Mouse (Mus musculus): ENCODE measurements around the gene Ankrd33. TPM values are rescaled to one million over a fixed set of nuclear protein-coding genes. Genes with fewer than 3 reads are reported as not detected.
A peak's percentile ranks its signal among the peaks of the same experiment; 100 is the strongest.

Ankrd33 gene
- total RNA-seq, 2 experiments from 2014 or later = not detected

DNA sequence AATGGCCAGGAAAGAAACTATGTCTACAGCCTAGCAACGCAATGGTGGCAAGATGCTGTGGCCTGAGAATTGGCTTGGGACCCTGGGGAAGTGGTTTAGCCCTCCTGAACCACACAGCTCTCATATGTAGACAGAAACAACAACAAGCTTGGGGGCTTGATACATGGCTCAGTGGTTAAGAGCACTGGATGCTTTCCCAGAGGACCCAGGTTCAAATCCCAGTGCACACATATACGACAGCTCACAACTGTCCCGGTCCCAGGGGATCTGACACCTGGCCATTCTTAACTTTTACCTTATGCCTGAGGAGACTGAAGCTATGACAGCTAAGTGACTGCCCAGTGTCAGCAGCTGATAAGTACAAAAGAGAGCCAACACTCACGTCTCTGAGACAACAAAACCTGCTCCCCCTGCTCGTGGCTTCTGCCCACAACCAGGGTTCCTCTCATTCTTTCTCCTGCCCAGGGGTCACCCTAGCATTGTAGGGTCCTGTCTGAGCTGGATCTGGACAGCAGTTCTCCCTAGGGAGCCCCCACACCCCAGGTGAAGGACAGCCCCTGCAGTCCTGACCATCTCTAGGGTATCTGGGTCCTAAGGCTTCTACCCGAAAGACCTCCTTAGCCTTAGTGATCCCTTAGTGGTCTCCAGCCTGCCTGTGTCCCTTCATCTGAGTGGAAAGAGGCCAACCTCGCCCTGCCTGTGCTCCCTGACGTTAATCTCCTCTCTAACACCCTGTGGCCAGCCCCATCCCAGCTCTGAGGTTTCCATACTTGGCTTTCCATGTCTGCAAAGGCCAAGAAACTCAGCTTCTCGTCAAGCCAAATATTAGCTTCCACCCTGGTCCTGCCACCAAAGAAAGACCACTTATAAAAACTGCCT, 6.1 kb downstream of the Ankrd33 start:
- no peak for DNase-seq
- intact Hi-C loops (cut with DNase I) = no loop called here

DNA sequence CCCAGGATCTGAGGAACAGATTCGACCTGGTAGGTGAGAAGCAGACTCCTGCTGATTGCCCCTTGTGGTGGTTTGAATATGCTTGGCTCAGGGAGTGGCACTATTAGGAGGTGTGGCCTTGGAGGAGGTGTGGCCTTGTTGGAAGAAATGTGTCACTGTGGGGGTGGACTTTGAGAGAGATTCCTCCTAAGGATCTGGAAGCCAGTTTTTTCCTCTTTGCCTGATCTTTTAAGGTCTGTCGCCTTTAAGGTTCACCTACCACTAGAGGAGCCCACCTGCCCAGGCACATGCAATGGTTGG, 6.7 kb downstream of the Ankrd33 start:
- intact Hi-C loops (cut with DNase I) = no loop called here
- no peak for DNase-seq

DNA sequence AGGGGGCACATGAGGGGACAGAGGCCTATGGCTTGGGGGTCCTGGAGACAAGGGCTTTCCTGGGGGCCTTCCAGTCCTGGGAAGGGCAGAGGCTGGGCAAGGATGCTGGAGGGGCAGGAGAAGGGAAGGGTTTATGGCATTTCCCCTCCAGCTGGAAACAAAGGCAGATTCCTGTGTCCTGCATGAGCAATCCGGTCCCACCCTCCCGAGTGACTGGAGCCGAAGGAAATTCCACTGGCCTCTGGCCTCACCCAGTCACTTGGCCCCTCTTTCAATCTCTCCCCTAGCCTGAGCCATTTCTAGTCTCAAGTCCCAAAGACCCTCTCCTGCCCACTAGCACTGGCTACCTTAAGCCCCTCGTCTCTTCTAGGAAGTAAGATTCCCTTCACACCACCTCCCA, 7.6 kb downstream of the Ankrd33 start:
- intact Hi-C loops (cut with DNase I) = no loop called here
- peak; percentile 49 to 60 for DNase-seq

DNA sequence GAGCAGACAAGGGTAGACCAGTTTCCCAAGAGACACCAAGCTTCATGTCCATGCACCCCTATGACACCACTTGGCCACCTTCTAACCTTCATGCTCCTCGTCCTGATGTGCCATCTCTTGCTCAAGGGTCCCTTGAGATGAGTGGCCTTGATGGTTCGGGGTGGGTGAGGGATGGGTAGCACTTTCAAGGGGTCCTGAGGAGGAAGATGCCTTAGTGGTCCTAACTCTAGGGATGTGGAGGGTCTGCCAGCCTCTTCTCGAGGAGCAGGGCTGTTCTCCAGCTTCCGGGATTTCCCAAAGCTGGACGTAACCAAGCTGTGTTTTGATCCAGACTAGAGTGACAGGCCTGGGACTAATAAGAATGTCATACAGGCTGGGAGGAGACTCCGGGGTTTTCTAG, 10.0 kb downstream of the Ankrd33 start:
- intact Hi-C loops (cut with DNase I) = no loop called here

DNA sequence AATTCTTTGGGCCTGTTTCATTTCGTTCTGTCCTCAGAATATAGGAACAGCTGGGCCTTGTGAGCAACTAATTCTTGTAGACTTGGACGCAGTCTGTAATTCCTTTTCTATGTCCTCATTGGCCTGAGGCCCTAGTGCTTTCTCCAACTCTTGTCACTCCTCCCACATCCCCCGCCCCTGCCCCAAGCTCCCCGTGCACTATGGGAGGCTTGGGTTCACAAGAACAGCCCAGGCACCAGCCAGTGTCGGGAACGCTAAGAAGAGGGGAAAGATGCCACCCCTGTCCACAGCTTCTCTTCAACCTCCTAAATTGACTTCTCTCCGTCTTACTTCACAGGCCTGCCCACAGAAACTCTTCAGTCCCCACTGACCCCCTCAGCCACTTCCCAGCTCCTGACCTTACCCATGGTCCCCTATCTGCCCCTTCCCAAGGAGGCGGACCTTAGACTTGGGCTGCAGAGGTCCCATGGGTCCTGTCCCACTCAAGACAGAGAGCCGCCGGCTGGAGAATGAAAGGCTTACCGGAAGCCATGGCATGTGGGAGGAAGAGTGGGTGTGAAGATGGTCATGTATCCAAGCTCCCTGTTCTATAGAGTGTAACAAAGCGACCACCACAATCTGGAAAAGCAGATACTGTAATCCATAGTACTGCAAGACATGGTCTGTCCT, 11.5 kb downstream of the Ankrd33 start:
- intact Hi-C loops (cut with DNase I) = no loop called here
- DNase-seq = peak; percentile 57 to 71

More for the DNA sequence above, 10.0 kb downstream of the Ankrd33 start:
- DNase-seq = no peak

- intact Hi-C loops (cut with DNase I) = no loop called here
- peak; percentile 80 to 81 for DNase-seq
These were observed 12.9 kb downstream of the Ankrd33 start, which contains the start of gene Acvrl1 for GRCm38 (mm10) chr15:101128181-101129089. Acvrl1 (plus strand) TSS chr15:101128522.

- intact Hi-C loops (cut with DNase I) = no loop called here
- DNase-seq = no peak
These were observed 13.9 kb downstream of the Ankrd33 start for GRCm38 (mm10) chr15:101129412-101129811.

DNA sequence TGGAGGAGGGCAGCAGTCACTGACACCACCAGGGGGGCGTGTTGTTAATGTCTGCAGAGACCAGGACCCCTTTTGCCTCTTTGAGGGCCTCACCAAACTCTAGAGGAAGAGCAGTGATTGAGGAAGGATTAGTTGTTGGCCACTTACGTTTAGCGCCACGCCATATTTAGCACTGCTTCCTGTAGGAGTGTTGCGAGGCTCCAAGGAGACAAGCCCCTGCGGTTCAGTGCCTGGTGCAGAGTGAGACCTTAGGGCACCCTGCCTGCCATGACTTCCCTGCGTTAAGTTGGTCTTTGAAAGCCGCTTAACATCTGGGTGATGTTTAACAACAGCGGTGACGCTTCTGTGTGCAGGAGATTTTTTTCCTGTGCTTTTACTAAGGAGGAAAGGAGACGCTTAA, 15.9 kb downstream of the Ankrd33 start:
- no peak for DNase-seq
- intact Hi-C loops (cut with DNase I) = no loop called here

- intact Hi-C loops (cut with DNase I) = no loop called here
- no peak for DNase-seq
These were observed 16.5 kb downstream of the Ankrd33 start for GRCm38 (mm10) chr15:101132041-101132440.

DNA sequence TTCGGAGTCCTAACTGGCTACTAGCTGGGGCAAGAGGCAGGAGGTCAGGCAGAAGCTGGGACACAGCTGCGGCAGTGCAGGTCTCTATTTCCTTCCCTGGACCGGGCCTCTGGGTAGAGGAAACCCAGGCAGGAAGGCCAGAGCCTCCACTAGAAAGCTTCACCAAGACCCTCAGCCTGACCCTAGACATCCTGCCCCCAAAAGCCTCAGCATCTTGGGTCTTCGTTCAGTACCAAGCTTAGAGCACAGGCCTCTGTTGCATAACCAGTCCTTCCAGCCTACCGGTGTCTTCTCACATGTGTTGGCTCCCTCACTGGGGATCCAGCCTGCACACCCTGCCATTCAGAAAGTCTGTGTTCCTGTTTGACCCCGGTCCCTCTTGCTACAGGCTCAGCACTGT, 17.2 kb downstream of the Ankrd33 start:
- intact Hi-C loops (cut with DNase I) = no loop called here
- DNase-seq = no peak

DNA sequence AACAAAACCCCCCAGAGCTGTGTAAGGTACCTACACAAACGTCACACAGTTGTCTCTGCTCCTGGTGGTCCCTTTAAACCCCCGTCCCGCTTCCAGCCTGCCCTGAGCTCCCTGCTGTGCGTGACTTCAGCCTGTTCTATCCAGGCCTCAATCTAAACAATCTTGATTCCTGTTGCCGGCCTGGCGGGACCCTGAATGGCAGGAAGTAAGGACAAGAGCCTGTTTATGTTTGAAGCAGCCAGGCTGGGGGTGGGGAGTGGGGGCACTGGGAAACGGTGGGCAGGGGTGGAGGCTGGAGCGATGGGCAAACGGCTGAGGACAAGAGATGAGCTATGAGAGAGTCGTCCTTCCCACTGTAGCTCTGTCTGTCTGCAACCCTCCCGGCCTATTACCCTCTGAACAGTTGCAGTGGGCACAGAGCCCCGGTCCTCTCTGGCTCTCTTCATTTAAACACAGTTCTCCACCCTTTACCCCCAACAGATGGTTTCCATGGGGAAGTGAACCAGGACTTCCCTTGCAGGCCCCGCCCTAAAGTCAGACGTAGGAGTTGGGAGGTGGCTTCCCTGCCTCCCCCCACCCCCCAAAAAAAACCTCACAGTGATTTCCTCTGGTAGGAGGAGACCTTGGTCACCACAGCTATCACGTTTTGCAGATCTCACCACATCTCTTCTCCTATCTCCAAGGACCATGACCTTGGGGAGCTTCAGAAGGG, 18.6 kb downstream of the Ankrd33 start:
- intact Hi-C loops (cut with DNase I) = no loop called here
- peak in 1 of 2 experiments; percentile 40 for DNase-seq

- DNase-seq = no peak
- intact Hi-C loops (cut with DNase I) = no loop called here
These were observed 19.9 kb downstream of the Ankrd33 start for GRCm38 (mm10) chr15:101135405-101135804.

GRCm38 (mm10) chr15:101137455-101137854, 21.9 kb downstream of the Ankrd33 start:
- no peak for DNase-seq
- intact Hi-C loops (cut with DNase I) = no loop called here

GRCm38 (mm10) chr15:101138675-101139074, 23.1 kb downstream of the Ankrd33 start:
- DNase-seq = no peak

GRCm38 (mm10) chr15:101139885-101140284, 24.3 kb downstream of the Ankrd33 start:
- intact Hi-C loops (cut with DNase I) = no loop called here
- DNase-seq = peak; percentile 51 to 58

More at GRCm38 (mm10) chr15:101138675-101139074, 23.1 kb downstream of the Ankrd33 start:
- intact Hi-C loops (cut with DNase I) = no loop called here

DNA sequence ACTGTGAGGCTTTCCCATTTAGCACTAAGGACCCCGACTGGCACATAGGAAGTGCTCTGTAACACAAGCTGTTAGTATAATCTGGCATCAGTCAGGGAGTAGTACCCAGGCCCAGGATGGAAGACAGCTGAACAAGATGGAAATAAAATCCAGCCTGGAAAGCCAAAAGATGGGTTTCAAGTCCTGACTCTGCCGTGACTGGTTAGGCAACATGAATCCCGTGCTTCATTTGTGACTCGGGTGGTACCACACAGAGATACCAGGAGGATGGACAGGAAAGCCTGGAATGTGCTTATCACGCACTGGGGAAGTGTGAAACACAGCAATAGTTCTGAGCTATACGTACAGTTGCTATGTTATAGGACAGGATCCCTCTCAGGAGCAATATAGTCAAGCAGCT, 25.0 kb downstream of the Ankrd33 start:
- no peak for DNase-seq
- intact Hi-C loops (cut with DNase I) = no loop called here

DNA sequence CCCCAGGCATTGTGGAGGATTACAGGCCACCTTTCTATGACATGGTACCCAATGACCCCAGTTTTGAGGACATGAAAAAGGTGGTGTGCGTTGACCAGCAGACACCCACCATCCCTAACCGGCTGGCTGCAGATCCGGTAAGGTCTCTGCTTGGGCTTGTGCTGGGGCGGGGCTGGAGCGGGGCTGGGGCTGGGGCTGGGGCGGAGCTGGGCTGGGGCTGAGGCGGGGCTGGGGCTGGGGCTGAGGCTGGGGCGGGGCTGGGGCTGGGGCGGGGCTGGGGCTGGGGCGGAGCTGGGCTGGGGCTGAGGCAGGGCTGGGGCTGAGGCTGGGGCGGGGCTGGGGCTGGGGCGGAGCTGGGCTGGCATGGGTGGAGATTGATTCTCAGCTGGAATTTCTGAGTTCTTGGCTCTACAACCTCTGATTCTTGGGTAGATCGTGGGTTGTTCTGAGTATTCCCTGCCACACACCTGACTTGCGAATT, 25.5 kb downstream of the Ankrd33 start:
- peak; percentile 56 to 57 for DNase-seq
- intact Hi-C loops (cut with DNase I) = no loop called here

GRCm38 (mm10) chr15:101142672-101143071, 27.1 kb downstream of the Ankrd33 start:
- DNase-seq = no peak

DNA sequence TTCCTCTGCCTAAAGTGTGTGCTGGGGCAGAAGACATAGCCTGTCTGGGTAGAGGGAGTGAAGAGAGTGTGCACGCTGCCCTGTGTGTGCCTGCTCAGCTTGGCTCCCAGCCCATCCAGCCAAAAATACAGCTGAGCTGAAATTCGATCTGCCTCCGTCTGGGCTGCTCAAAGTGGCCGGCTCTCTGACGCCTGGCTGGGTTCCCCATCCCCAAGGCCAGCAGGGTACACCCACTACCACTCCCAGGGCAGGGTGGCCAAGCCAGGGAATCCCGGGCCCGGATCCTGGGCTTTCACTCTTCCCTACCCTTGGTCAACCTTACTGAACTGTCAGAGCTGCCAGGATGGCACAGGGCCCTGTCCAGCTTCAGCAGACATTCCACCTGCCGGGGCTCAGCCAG, 27.9 kb downstream of the Ankrd33 start:
- intact Hi-C loops (cut with DNase I) = no loop called here
- peak; percentile 69 to 71 for DNase-seq

More at GRCm38 (mm10) chr15:101142672-101143071, 27.1 kb downstream of the Ankrd33 start:
- intact Hi-C loops (cut with DNase I) = no loop called here

DNA sequence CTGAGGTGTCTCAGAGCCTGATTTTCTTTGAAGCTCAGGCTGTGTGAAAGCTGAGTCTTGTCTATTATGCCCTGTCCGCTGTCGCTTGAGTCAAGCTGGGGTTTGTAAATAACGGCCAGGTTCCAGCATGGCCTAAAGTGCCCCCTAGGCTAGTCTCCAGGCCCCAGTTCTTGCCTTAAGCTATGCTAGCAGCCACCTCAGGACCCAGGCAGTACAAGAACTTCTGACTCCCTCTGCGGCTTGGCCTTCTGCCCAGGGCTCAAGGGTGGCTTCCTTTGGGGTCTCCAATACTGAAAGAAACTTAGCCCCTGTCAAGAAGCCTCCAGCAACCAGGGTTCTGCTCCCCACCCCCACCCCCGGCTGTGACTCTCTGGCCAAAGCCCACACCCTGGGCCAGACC, 28.6 kb downstream of the Ankrd33 start:
- intact Hi-C loops (cut with DNase I) = loop anchor here (2.0 kb wide), 1 partner anchor 55 kb away; no protein-coding TSS in a partner anchor
- DNase-seq = no peak

Measured in heart, postnatal 36 days (tissue).